Mouse (Mus musculus) C2C12 (cell line): ENCODE measurements around the gene Dppa5a. TPM values are rescaled to one million over a fixed set of nuclear protein-coding genes. Genes with fewer than 3 reads are reported as not detected.
A peak's percentile ranks its signal among the peaks of the same experiment; 100 is the strongest.
"Not testable (repeated sequence)": the region's sequence is repeated elsewhere in the genome, so short reads cannot be mapped to it uniquely, and the experiment has no call there.

ENCODE experiments used
- H3K27me3 ChIP-seq: one replicate; pipeline ENCODE4 v1.6.1; 2011; ENCODE audit not compliant: control insufficient read depth, insufficient read depth, insufficient read length
- H3K36me3 ChIP-seq: one replicate; pipeline ENCODE4 v1.6.1; 2011; ENCODE audit not compliant: control insufficient read depth, insufficient read depth
- H3K4me3 ChIP-seq: one replicate; pipeline ENCODE4 v1.5.1; 2011; ENCODE audit warnings: mild to moderate bottlenecking, control low read depth; ENCODE audit not compliant: poor library complexity, insufficient read depth, severe bottlenecking
- H3K79me2 ChIP-seq: one replicate; pipeline ENCODE4 v1.6.1; 2011; ENCODE audit not compliant: control insufficient read depth, insufficient read depth
- H3K79me3 ChIP-seq: one replicate; pipeline ENCODE4 v1.6.1; 2011; ENCODE audit warnings: low read depth, control low read depth
- H3ac ChIP-seq: one replicate; pipeline ENCODE3; 2011; ENCODE audit warnings: low read depth; ENCODE audit not compliant: control insufficient read depth, insufficient read length
- CEBPB ChIP-seq: IDR thresholded peaks from one replicate; pipeline ENCODE4 v1.6.1; 2011; ENCODE audit warnings: low read depth, mild to moderate bottlenecking, control low read depth, moderate library complexity
- CTCF ChIP-seq: IDR thresholded peaks from one replicate; pipeline ENCODE4 v1.5.1; 2011; ENCODE audit not compliant: control insufficient read depth, insufficient read depth, insufficient read length
- FOSL1 ChIP-seq: IDR thresholded peaks from one replicate; pipeline ENCODE4 v1.8.0; 2011; ENCODE audit warnings: mild to moderate bottlenecking, low read length; ENCODE audit not compliant: poor library complexity, insufficient read depth, severe bottlenecking
- MAX ChIP-seq: IDR thresholded peaks from one replicate; pipeline ENCODE4 v1.6.1; 2011; ENCODE audit warnings: mild to moderate bottlenecking, control low read depth
- MYOD1 ChIP-seq: IDR thresholded peaks from one replicate; pipeline ENCODE4 v1.6.1; 2011; ENCODE audit warnings: low read depth; ENCODE audit not compliant: control insufficient read depth, insufficient read length
- MYOG ChIP-seq: IDR thresholded peaks from one replicate; pipeline ENCODE4 v1.6.1; 2011; ENCODE audit not compliant: control insufficient read depth, insufficient read length; ENCODE audit errors: extremely low read depth
- USF1 ChIP-seq: IDR thresholded peaks from one replicate; pipeline ENCODE4 v1.6.1; 2011; ENCODE audit warnings: low read depth, mild to moderate bottlenecking, control low read depth, moderate library complexity
- polyA plus RNA-seq: library from polyadenylated mRNA; unstranded; fragments of >200 nt; fragmentation: generic; extraction: Trizol; gene quantifications from one replicate; pipeline ENCODE4 v1.2.1, GENCODE M21; 2012; ENCODE audit warnings: missing spikeins

Gene Dppa5a
- polyA plus RNA-seq, 1 experiment, result 0.34 TPM

GRCm38 (mm10) chr9:78348206-78349004 is 19.6 kb downstream of the Dppa5a start:
- H3ac ChIP-seq, result peak overlapping the region; percentile 24
- H3K4me3 ChIP-seq, H3K36me3 ChIP-seq, H3K27me3 ChIP-seq, H3K79me2 ChIP-seq, H3K79me3 ChIP-seq: not testable (repeated sequence)
- peak; percentile 31 for TF ChIP-seq USF1
- TF ChIP-seq MYOD1, result peak; percentile 5

- no peak for TF ChIP-seq USF1
- no peak for TF ChIP-seq CTCF
- no peak for TF ChIP-seq MYOG
- no peak for TF ChIP-seq MAX
- no peak for TF ChIP-seq MYOD1
- TF ChIP-seq FOSL1, result no peak
- no peak for TF ChIP-seq CEBPB
- Histone ChIP-seq H3K79me2 (no peaks in the 10 kb centered on the region), H3K36me3 (no peaks in the 10 kb centered on the region), H3K27me3 (no peaks in the 10 kb centered on the region), H3ac (no peak overlapping the region), H3K4me3 (no peak overlapping the region), H3K79me3 (no peaks in the 10 kb centered on the region)
These were observed 21.0 kb downstream of the Dppa5a start for GRCm38 (mm10) chr9:78347004-78347403.

GRCm38 (mm10) chr9:78345235-78345634 is 22.7 kb downstream of the Dppa5a start:
- H3K79me2 ChIP-seq, H3K79me3 ChIP-seq, H3K27me3 ChIP-seq, H3K36me3 ChIP-seq, H3K4me3 ChIP-seq, H3ac ChIP-seq: not testable (repeated sequence)

- not testable (repeated sequence) for H3K27me3 ChIP-seq, H3K79me2 ChIP-seq, H3K79me3 ChIP-seq, H3K4me3 ChIP-seq, H3ac ChIP-seq, H3K36me3 ChIP-seq
These were observed 24.9 kb downstream of the Dppa5a start for GRCm38 (mm10) chr9:78343055-78343454.

GRCm38 (mm10) chr9:78342494-78342893 is 25.5 kb downstream of the Dppa5a start:
- H3ac ChIP-seq, H3K4me3 ChIP-seq, H3K79me2 ChIP-seq, H3K36me3 ChIP-seq, H3K79me3 ChIP-seq, H3K27me3 ChIP-seq: not testable (repeated sequence)

GRCm38 (mm10) chr9:78340324-78340723 is 27.7 kb downstream of the Dppa5a start:
- peak; percentile 24 for TF ChIP-seq CTCF
- H3ac ChIP-seq, H3K79me3 ChIP-seq, H3K36me3 ChIP-seq, H3K4me3 ChIP-seq, H3K79me2 ChIP-seq, H3K27me3 ChIP-seq: not testable (repeated sequence)

GRCm38 (mm10) chr9:78337050-78337449 is 30.9 kb downstream of the Dppa5a start:
- H3K79me3 ChIP-seq, H3K4me3 ChIP-seq, H3K79me2 ChIP-seq: not testable (repeated sequence)

GRCm38 (mm10) chr9:78327289-78327688 is 40.7 kb downstream of the Dppa5a start, which contains the start of gene Omt2b:
Omt2b (plus strand) TSS chr9:78327589.
- H3K27me3 ChIP-seq, H3K79me2 ChIP-seq, H3K4me3 ChIP-seq, H3K79me3 ChIP-seq, H3ac ChIP-seq, H3K36me3 ChIP-seq: not testable (repeated sequence)

More at GRCm38 (mm10) chr9:78337050-78337449, 30.9 kb downstream of the Dppa5a start:
- not testable (repeated sequence) for H3ac ChIP-seq, H3K36me3 ChIP-seq, H3K27me3 ChIP-seq
